Mouse (Mus musculus) myocyte (in vitro differentiated cells): ENCODE measurements around the gene Slc34a2. TPM values are rescaled to one million over a fixed set of nuclear protein-coding genes. Genes with fewer than 3 reads are reported as not detected.

Source experiments
- H3K27me3 ChIP-seq: one replicate; pipeline ENCODE4 v1.6.1; 2011; ENCODE audit not compliant: control insufficient read depth, insufficient read depth, insufficient read length
- H3K36me3 ChIP-seq: one replicate; pipeline ENCODE4 v1.6.1; 2011; ENCODE audit not compliant: control insufficient read depth, insufficient read depth
- H3K4me2 ChIP-seq: one replicate; pipeline ENCODE4 v1.6.1; 2011; ENCODE audit warnings: low read depth, control low read depth
- H3K4me3 ChIP-seq: one replicate; pipeline ENCODE4 v1.5.1; 2011; ENCODE audit warnings: mild to moderate bottlenecking, control low read depth, moderate library complexity
- H3K79me2 ChIP-seq: one replicate; pipeline ENCODE4 v1.6.1; 2011; ENCODE audit not compliant: control insufficient read depth, insufficient read depth
- H3ac ChIP-seq: one replicate; pipeline ENCODE4 v1.6.1; 2011; ENCODE audit not compliant: control insufficient read depth, insufficient read length
- CEBPB ChIP-seq: IDR thresholded peaks from 2 replicates; pipeline ENCODE4 v1.6.1; 2011; ENCODE audit warnings: mild to moderate bottlenecking, moderate library complexity; ENCODE audit not compliant: poor library complexity, insufficient read depth, severe bottlenecking
- E2F4 ChIP-seq: IDR thresholded peaks from one replicate; pipeline ENCODE4 v1.6.1; 2011; ENCODE audit warnings: mild to moderate bottlenecking, control low read depth, moderate library complexity; ENCODE audit not compliant: insufficient read depth
- MAX ChIP-seq: IDR thresholded peaks from one replicate; pipeline ENCODE4 v1.6.1; 2011; ENCODE audit warnings: low read depth, mild to moderate bottlenecking, control low read depth
- MYOD1 ChIP-seq, 3 experiments: IDR thresholded peaks; one replicate each; pipeline ENCODE4 v1.6.1; 2011; ENCODE audit warnings: control low read depth in 2 of 3, low read depth in 2 of 3, mild to moderate bottlenecking in 2 of 3, moderate library complexity in 1 of 3; ENCODE audit not compliant: insufficient read length in 2 of 3, control insufficient read depth in 1 of 3
- MYOG ChIP-seq, 3 experiments: IDR thresholded peaks; one replicate each; pipeline ENCODE4 v1.6.1; 2011; ENCODE audit warnings: control low read depth in 2 of 3, low read depth in 2 of 3, mild to moderate bottlenecking in 2 of 3; ENCODE audit not compliant: insufficient read length in 2 of 3, control insufficient read depth in 1 of 3, insufficient read depth in 1 of 3
- POLR2A ChIP-seq: IDR thresholded peaks from one replicate; pipeline ENCODE4 v1.6.1; 2011; ENCODE audit warnings: low read depth, mild to moderate bottlenecking, control low read depth, moderate library complexity; ENCODE audit not compliant: insufficient read length
- POLR2AphosphoS2 ChIP-seq: IDR thresholded peaks from one replicate; pipeline ENCODE4 v1.6.1; 2011; ENCODE audit warnings: low read depth, control low read depth; ENCODE audit not compliant: insufficient read length
- REST ChIP-seq: IDR thresholded peaks from one replicate; pipeline ENCODE4 v1.6.1; 2011; ENCODE audit warnings: mild to moderate bottlenecking, control low read depth, moderate library complexity; ENCODE audit not compliant: insufficient read depth, insufficient read length
- SRF ChIP-seq: IDR thresholded peaks from one replicate; pipeline ENCODE4 v1.6.1; 2011; ENCODE audit warnings: low read depth; ENCODE audit not compliant: control insufficient read depth, insufficient read length
- TCF12 ChIP-seq: IDR thresholded peaks from one replicate; pipeline ENCODE4 v1.6.1; 2011; ENCODE audit warnings: mild to moderate bottlenecking, control low read depth; ENCODE audit not compliant: poor library complexity, insufficient read depth, severe bottlenecking
- TCF3 ChIP-seq: IDR thresholded peaks from one replicate; pipeline ENCODE4 v1.6.1; 2011; ENCODE audit warnings: low read depth, control low read depth; ENCODE audit not compliant: insufficient read length
- USF1 ChIP-seq: IDR thresholded peaks from one replicate; pipeline ENCODE4 v1.6.1; 2011; ENCODE audit warnings: low read depth, mild to moderate bottlenecking, control low read depth, moderate library complexity
- polyA plus RNA-seq: library from polyadenylated mRNA; unstranded; fragments of >200 nt; fragmentation: generic; extraction: Trizol; gene quantifications from one replicate; pipeline ENCODE4 v1.2.1, GENCODE M21; 2012; ENCODE audit warnings: missing spikeins

Slc34a2 gene
- polyA plus RNA-seq, 1 experiment: not detected

DNA sequence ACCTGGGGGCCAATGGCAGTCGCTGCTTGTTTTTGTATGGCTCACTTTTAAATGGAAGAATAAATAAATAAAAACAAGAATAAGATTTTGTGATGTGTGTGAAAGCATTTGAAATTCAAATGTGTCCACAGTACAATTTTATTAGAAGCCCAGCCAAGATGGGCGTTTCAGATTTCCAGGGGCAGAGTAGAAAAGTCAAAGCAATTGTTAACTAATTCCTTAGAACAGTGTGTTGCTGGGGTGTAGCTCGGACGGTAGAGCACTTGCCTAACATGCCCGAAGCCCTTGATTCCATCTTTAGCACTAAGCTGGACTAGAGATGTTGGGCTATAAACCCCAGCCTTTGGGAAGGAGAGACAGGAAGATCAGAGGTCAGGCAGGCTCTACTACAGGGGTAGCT, 73.2 kb downstream of the Slc34a2 start:
- peaks cover 2% of the 10 kb centered on the region for H3K27me3 ChIP-seq
- H3K79me2 ChIP-seq: no peaks in the 10 kb centered on the region
- no peaks in the 10 kb centered on the region for H3K36me3 ChIP-seq
- no peak overlapping the region for H3K4me2 ChIP-seq
- no peak overlapping the region for H3K4me3 ChIP-seq
- H3ac ChIP-seq: no peak overlapping the region
- no peak for TF ChIP-seq USF1
- TF ChIP-seq POLR2AphosphoS2: no peak
- no peak for TF ChIP-seq TCF12
- no peak for TF ChIP-seq MAX
- TF ChIP-seq SRF: no peak
- no peak for TF ChIP-seq MYOG (IDR thresholded peaks at IDR 0.05; ENCODE audit: control insufficient read depth in 1 of 3, insufficient read depth in 1 of 3, insufficient read length in 2 of 3, low read depth in 2 of 3)
- no peak for TF ChIP-seq TCF3
- TF ChIP-seq REST: no peak

DNA sequence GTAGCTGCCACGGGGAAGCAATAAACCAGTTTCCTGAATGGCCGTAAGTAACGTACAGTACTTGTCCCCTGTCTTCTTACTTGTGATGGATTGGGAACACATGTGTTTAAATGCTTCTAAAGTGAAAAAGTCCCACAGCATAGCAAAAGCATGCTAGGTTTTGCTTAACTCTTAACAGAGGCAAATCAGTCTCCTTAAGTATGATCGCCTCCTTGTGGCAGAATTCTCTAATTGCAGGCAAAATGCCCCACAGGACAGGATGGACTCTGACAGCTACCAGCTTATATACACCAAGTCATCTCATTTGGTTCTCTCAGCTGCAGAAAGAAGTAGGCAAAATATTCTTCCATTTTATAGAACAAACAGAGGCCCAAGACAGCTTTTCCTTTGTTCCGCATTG, 75.1 kb downstream of the Slc34a2 start:
- no peaks in the 10 kb centered on the region for H3K36me3 ChIP-seq
- no peak overlapping the region for H3K4me2 ChIP-seq
- no peak for TF ChIP-seq TCF3
- no peak for TF ChIP-seq USF1
- TF ChIP-seq MYOG (IDR thresholded peaks at IDR 0.05; ENCODE audit: control insufficient read depth in 1 of 3, insufficient read depth in 1 of 3, insufficient read length in 2 of 3, low read depth in 2 of 3): no peak
- no peak for TF ChIP-seq POLR2AphosphoS2
- no peak for TF ChIP-seq MYOD1 (IDR thresholded peaks at IDR 0.05; ENCODE audit: control insufficient read depth in 1 of 3, insufficient read length in 2 of 3, low read depth in 2 of 3)
- no peak for TF ChIP-seq CEBPB
- TF ChIP-seq SRF: no peak
- TF ChIP-seq E2F4: no peak
- H3K27me3 ChIP-seq: peaks cover 10% of the 10 kb centered on the region
- no peaks in the 10 kb centered on the region for H3K79me2 ChIP-seq
- H3ac ChIP-seq: no peak overlapping the region
- no peak overlapping the region for H3K4me3 ChIP-seq

GRCm38 (mm10) chr5:53114616-53115267, 76.9 kb downstream of the Slc34a2 start:
- TF ChIP-seq POLR2A (no peak), TCF3 (no peak), SRF (no peak), USF1 (no peak), REST (no peak), MAX (no peak), E2F4 (no peak), MYOD1 (IDR thresholded peaks at IDR 0.05; ENCODE audit: control insufficient read depth in 1 of 3, insufficient read length in 2 of 3, low read depth in 2 of 3) (no peak), CEBPB (no peak), MYOG (IDR thresholded peaks at IDR 0.05; ENCODE audit: control insufficient read depth in 1 of 3, insufficient read depth in 1 of 3, insufficient read length in 2 of 3, low read depth in 2 of 3) (no peak), TCF12 (no peak), POLR2AphosphoS2 (no peak)
- H3K4me2 ChIP-seq: no peak overlapping the region
- H3K4me3 ChIP-seq: no peak overlapping the region
- no peaks in the 10 kb centered on the region for H3K36me3 ChIP-seq
- H3K27me3 ChIP-seq: peaks cover 10% of the 10 kb centered on the region
- no peak overlapping the region for H3ac ChIP-seq
- H3K79me2 ChIP-seq: no peaks in the 10 kb centered on the region

DNA sequence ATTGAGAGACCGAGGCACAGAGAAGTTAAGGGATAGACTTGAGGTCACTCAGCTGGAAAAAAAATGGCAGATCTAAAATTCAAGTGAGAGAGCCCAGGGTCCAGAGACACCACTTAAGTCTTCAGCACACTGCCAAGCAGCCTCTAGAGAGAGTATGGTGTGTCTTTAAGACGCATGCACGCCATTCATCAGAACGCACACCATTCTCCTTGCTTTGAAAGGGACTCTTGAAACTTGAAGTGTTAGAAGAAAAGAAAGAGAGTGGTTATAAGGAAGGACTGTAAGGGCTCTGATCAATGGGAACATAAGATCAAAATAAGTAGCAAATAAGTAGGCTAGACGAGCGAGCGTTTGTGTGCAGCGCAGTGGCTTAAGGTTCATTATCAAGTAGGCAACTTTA, 80.3 kb downstream of the Slc34a2 start:
- no peaks in the 10 kb centered on the region for H3K36me3 ChIP-seq
- no peak overlapping the region for H3K4me2 ChIP-seq
- no peak overlapping the region for H3K4me3 ChIP-seq
- no peaks in the 10 kb centered on the region for H3K79me2 ChIP-seq
- peaks cover 10% of the 10 kb centered on the region for H3K27me3 ChIP-seq
- TF ChIP-seq TCF3 (no peak), CEBPB (no peak), E2F4 (no peak), POLR2A (no peak)
- no peak overlapping the region for H3ac ChIP-seq

DNA sequence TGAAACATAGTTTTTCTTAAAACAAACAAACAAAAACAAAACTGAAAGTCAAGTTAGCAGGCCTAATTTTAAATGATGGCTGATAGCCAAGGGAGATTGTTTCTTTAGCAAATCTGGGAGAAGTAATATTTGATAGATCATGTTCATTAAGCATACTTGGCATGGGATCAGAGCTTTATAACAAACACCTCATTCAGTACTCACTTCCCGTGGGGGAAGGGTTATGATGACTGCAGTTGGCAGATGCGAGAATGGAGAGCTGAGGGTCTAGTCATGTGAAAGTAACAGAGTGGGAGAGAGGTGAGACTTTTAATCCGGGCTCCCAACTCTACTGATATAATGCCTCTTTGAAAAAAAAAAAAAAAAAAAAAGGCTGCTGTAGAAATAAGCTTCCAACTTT, 81.8 kb downstream of the Slc34a2 start:
- Histone ChIP-seq H3K4me3 (no peak overlapping the region), H3K4me2 (no peak overlapping the region), H3K79me2 (no peaks in the 10 kb centered on the region), H3K36me3 (no peaks in the 10 kb centered on the region), H3K27me3 (peaks cover 16% of the 10 kb centered on the region), H3ac (no peak overlapping the region)
- TF ChIP-seq CEBPB (no peak), POLR2A (no peak), USF1 (no peak), MAX (no peak), REST (no peak), MYOG (IDR thresholded peaks at IDR 0.05; ENCODE audit: control insufficient read depth in 1 of 3, insufficient read depth in 1 of 3, insufficient read length in 2 of 3, low read depth in 2 of 3) (no peak), TCF3 (no peak), SRF (no peak), POLR2AphosphoS2 (no peak), E2F4 (no peak), TCF12 (no peak), MYOD1 (IDR thresholded peaks at IDR 0.05; ENCODE audit: control insufficient read depth in 1 of 3, insufficient read length in 2 of 3, low read depth in 2 of 3) (no peak)
